Mouse (Mus musculus): ENCODE data around the gene Thpo.

Gene Thpo

GRCm38 (mm10) chr16:20723247-20723646 lies 11.1 kb downstream of the Thpo start:
- no peak for DNase-seq

GRCm38 (mm10) chr16:20722736-20723135 lies 11.6 kb downstream of the Thpo start:
- no peak for DNase-seq

GRCm38 (mm10) chr16:20721808-20722207 lies 12.5 kb downstream of the Thpo start:
- DNase-seq = no peak

GRCm38 (mm10) chr16:20717978-20718670 lies 16.2 kb downstream of the Thpo start:
- DNase-seq = no peak

- DNase-seq = peak; percentile 99
Observed at GRCm38 (mm10) chr16:20717181-20717977, 16.9 kb downstream of the Thpo start, which contains the start of the genes Polr2h and Clcn2. Polr2h (plus strand) TSS chr16:20717665. Clcn2 (minus strand) TSS chr16:20717746.

GRCm38 (mm10) chr16:20716841-20717180 lies 17.5 kb downstream of the Thpo start:
- no peak for DNase-seq

- DNase-seq = peak; percentile 85
Observed at GRCm38 (mm10) chr16:20715976-20716840, 18.1 kb downstream of the Thpo start.

GRCm38 (mm10) chr16:20715566-20715965 lies 18.7 kb downstream of the Thpo start:
- DNase-seq = peak; percentile 53

- DNase-seq = peak; percentile 63
Observed at GRCm38 (mm10) chr16:20715161-20715560, 19.1 kb downstream of the Thpo start.

- peak; percentile 60 for DNase-seq
Observed at GRCm38 (mm10) chr16:20714307-20715080, 19.8 kb downstream of the Thpo start.

GRCm38 (mm10) chr16:20712889-20713288 lies 21.4 kb downstream of the Thpo start:
- DNase-seq = no peak

GRCm38 (mm10) chr16:20712190-20712589 lies 22.1 kb downstream of the Thpo start:
- DNase-seq = peak; percentile 44

GRCm38 (mm10) chr16:20710810-20711209 lies 23.5 kb downstream of the Thpo start:
- DNase-seq = peak; percentile 36

GRCm38 (mm10) chr16:20710370-20710769 lies 23.9 kb downstream of the Thpo start:
- peak; percentile 37 for DNase-seq

GRCm38 (mm10) chr16:20708939-20709734 lies 25.2 kb downstream of the Thpo start:
- peak; percentile 47 for DNase-seq

- peak; percentile 28 for DNase-seq
Observed at GRCm38 (mm10) chr16:20708220-20708938, 25.9 kb downstream of the Thpo start.

GRCm38 (mm10) chr16:20706407-20707055 lies 27.8 kb downstream of the Thpo start:
- DNase-seq = peak; percentile 53

GRCm38 (mm10) chr16:20705786-20706185 lies 28.5 kb downstream of the Thpo start:
- peak; percentile 54 for DNase-seq

GRCm38 (mm10) chr16:20703699-20704400 lies 30.5 kb downstream of the Thpo start:
- no peak for DNase-seq

- peak; percentile 42 for DNase-seq
Observed at GRCm38 (mm10) chr16:20703071-20703470, 31.2 kb downstream of the Thpo start.

All from cerebellum, adult 9-11 months (tissue).